Mouse (Mus musculus) liver, adult (tissue): ENCODE measurements at regions not wholly inside any gene's neighbourhood (a gene's known extent, or its start where the extent isn't known, plus 50 kb on each side); places are given as distances from the start of the nearest gene placed in this dataset.

Experiments used
- GATA4 ChIP-seq: IDR thresholded peaks from 2 replicates; pipeline ENCODE4 v1.6.1; 2014; ENCODE audit warnings: mild to moderate bottlenecking, low read length; ENCODE audit not compliant: insufficient replicate concordance

- no peak for TF ChIP-seq GATA4
Observed at GRCm38 (mm10) chr2:103875754-103876153, 78.3 kb upstream of the Caprin1 start.

- TF ChIP-seq GATA4: no peak
Observed at GRCm38 (mm10) chr2:103876236-103876635, 78.8 kb upstream of the Caprin1 start.

DNA sequence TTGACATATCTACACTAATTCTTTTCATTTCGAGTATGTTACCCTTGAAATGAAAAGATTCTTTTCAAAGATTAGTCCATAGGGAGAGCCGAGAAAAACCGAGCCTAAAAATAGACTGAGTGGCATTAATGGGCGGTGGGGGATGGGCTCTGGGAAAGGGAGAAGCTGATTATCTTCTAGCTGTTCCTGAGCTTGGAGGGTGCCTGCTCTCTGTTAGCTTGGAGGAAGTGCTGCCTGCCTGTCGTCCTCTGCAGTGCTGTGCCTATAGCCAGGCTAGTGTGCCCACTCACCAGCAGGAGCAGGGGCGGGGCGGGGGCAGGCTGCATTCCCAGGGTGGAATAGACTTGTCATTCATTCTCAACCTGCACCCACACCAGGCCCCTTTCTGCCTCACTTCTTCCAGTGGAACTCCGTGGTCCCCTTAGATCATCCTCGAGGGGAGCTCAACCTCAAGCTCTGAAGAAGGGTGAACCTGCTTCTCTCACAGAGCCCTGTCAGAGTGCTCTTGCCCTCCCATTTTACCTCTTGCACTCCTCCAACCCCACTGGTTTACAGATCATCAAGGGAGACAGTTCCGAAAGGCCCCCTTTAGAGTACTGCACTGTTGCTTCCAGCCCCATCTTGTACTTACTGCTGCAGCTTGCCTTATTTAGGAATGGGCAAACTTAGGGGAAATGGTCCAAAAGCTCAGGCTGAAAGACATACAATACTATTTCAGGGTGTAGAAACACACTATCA is 76.6 kb upstream of the Lmo2 start:
- no peak for TF ChIP-seq GATA4

DNA sequence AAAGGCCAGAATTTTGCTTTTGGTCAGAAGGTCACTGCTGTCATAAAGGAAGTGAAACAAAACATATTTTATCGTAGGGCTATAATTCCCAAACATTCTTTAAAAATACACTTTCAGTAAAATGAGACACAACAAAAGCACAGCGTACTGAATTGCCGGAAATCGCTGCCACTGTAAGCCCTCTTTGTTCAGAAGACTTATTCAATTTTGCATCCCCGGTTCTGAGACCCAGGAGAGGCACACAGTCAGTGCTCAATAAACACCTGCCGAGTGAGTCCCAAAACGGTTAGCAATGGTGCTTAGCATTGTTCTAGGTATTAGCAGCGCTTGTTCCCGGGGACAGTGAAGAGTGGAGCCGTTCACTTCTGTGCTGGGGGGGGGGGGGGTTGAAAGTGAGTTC is 72.9 kb upstream of the Lmo2 start:
- no peak for TF ChIP-seq GATA4

DNA sequence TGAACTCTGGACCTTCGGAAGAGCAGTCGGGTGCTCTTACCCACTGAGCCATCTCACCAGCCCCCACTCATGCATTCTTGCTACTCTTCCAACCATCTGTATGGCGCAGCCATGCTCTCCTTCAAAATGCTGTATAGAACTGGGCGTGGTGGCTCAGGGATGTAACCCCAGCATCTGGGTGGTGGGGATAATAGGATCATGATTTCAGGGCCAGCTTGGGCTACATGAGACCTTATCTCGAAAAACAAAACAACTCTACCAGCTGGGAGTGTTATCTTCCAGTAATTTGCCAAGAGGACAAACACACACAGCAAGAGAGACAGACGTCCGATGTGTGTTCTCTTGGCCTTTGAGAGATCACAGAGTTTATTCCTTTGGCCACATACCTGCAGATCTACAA is 69.8 kb upstream of the Lmo2 start:
- no peak for TF ChIP-seq GATA4

DNA sequence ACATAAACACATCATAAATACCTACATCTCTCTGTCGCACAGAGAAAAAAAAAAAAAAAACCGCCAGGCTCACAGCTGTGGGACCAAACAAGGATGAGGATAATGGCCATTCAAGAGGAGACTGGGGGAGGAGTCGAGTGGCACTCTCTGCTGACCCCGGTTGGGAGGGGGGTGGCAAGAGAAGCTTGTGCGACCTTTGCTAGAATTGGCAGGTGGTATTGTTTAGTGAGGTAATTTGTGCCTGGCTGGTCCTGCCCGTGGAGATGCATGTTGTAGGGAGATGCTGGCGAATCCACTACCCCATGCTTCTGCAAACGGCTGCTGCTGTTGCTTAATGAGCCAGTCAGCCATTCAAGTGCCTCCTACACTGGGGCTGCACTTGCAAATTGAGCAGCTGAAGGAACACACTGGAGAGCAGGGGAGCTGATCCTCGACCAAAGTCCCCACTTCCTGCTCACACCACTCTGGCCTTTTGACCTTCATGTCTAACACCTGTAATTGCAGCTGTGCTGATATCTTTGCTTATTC is 66.5 kb upstream of the Lmo2 start:
- no peak for TF ChIP-seq GATA4

DNA sequence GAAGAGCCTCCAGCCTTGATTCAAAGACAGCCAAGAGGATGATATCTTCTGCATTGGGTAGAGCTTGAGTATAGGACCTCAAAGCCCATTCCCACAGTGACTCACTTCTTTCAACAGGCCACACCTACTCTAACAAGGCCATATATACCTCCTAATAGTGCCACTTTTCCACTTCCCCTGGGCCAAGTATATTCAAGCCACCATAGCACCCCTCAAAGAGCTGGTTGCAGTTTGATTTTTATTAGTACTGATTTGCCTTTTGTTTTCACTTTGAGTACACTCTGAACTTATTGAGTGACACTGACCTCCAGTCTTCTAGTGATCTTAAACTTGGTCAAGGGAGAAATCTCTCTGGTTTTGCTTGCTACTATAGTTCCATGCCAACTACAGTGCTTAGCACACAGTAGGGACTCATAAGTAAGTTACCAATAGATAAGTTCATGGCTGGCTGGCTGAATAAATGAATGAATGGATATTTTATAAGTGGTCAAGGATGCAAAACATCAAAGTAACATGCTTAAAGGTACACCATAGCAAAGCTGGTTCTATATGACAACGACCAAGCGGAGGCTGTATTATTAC is 64.5 kb upstream of the Lmo2 start:
- TF ChIP-seq GATA4: no peak

GRCm38 (mm10) chr2:103893805-103894204 is 64.0 kb upstream of the Lmo2 start:
- TF ChIP-seq GATA4: no peak

DNA sequence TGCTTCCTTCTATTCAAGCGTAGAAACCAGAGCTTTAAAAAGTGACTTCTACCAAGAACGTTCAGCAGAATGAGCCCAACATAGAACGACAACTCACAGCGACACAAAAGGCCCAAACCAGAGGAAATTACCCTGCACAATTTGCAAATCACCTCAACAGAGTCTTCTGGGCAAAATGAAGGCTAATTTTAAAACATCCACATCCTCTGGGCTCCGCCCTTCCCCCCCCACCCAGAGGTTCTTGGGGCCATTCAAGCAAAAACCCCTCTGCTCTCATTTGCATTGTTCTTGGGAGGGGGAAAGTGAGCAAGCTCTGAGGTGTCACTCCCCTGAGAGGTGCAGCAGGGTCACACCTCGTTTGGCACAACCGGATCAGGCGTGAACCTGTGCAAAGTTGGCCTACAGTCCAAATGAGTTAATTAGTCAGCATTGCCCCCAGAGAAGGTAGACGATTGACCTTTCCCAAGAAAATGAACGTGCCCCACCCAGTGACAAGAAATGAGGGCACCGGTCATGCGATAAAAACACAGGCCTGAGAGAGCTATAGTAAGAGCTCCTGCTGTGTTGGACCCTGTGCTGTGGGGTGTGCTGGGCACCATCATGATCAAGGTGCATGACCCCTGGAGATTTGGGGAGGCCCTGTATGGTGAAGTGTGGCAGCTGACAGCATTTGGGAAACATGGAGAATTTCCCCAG is 62.7 kb upstream of the Lmo2 start:
- no peak for TF ChIP-seq GATA4

DNA sequence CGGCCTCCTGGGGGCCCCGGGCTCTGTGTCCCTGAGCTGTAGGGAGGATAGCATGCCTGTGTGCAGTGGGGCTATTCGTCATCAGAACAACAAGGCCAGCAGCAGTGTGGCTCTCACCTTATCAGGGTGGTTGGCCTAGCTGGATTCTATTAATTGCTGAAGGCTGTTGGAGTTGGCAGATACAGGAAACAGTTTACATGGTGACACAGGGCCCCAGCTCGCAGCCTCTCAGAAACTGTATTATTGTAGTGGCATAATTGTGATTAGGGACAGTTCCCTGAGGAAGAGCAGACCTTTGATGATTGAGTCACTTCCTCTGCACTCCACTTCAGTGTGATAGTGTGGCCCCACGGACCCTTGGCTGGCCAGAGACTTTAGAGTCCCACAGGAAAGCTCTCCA is 61.6 kb upstream of the Lmo2 start:
- TF ChIP-seq GATA4: no peak

DNA sequence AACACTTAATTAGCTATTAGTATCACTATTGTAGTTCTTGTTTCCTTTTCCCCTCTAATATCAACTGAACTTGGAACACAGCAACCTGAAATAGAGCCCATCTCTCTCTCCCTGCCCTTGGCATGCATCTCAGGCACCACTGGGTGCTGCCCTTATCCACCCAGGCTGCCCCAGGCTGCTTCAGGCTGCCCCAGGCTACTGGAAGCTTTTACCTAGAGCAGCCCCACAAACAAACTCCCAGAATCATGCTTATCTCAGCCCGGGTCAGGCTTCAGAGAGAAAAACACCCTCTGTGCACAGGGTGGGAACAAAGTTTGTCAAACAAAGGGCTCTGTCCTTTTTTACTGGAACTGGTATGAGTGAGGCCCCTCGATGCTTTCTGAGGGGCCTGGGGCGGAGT is 61.0 kb upstream of the Lmo2 start:
- no peak for TF ChIP-seq GATA4

DNA sequence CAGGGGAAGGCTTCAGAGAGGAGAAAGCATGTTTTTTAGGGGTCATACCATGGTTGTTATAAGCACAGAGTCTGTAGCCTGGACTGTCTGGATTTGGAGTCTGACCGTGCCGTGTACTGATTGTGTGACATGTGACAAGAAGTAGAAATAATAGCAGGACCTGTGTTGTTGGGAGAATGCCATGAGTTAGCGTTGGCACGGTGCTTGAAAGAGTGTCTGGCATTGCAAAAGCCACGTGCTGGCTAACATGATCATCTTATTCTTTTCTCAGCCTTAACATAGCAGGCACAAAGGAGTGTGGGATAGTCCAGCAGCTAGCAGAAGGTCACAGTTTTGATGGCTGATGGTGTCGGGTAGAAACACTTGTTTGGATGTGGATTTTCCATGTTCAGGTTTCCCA is 58.1 kb upstream of the Lmo2 start:
- no peak for TF ChIP-seq GATA4

DNA sequence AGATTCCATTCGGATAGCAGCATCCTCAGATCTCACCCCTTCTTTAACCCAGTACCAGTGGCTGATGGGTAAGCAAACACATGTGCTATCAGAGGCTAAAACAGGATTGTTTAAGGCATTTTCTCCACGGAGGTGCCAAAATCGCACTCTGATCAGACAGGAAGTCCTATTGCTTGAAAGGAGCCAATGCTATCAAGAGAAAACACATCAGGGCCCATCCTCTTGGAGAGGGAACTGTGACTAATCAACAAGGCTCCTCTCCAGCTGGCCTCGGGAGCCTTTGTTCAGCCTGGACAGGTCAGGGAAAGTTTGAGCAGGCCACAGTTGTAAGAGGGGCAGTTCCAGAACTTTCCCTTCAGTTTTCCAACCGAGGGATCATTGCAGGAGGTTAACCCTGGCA is 57.4 kb upstream of the Lmo2 start:
- peak; percentile 30; the same call in 1 of the 2 replicates for TF ChIP-seq GATA4

DNA sequence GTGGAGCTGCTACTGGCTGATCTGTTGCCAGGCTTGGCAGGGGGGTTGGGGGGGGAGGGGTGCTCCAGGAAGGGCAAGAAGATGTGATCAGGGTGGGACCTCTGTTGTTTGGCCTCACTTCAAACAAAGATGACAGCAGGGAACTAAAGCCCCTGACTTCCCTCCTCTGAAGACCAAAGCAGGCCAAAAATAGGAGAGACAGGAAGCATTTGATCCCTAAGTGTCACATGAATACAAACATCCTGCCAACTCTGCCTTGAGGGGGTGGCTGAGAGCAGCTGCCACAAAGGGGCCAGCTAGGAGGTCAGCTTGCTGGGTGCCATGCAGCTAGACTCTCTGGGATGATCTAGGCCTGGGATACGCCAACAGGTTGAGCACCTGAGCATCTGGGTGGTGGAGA is 56.3 kb upstream of the Lmo2 start:
- no peak for TF ChIP-seq GATA4

GRCm38 (mm10) chr2:103902777-103903176 is 55.0 kb upstream of the Lmo2 start:
- no peak for TF ChIP-seq GATA4

- TF ChIP-seq GATA4: no peak
Observed at GRCm38 (mm10) chr2:103905681-103906080, 52.1 kb upstream of the Lmo2 start.
